Mouse (Mus musculus): ENCODE measurements around the gene Slc25a3. TPM values are rescaled to one million over a fixed set of nuclear protein-coding genes. Genes with fewer than 3 reads are reported as not detected.

The Slc25a3 gene
- polyA plus RNA-seq, 1 experiment = 257 TPM

DNA sequence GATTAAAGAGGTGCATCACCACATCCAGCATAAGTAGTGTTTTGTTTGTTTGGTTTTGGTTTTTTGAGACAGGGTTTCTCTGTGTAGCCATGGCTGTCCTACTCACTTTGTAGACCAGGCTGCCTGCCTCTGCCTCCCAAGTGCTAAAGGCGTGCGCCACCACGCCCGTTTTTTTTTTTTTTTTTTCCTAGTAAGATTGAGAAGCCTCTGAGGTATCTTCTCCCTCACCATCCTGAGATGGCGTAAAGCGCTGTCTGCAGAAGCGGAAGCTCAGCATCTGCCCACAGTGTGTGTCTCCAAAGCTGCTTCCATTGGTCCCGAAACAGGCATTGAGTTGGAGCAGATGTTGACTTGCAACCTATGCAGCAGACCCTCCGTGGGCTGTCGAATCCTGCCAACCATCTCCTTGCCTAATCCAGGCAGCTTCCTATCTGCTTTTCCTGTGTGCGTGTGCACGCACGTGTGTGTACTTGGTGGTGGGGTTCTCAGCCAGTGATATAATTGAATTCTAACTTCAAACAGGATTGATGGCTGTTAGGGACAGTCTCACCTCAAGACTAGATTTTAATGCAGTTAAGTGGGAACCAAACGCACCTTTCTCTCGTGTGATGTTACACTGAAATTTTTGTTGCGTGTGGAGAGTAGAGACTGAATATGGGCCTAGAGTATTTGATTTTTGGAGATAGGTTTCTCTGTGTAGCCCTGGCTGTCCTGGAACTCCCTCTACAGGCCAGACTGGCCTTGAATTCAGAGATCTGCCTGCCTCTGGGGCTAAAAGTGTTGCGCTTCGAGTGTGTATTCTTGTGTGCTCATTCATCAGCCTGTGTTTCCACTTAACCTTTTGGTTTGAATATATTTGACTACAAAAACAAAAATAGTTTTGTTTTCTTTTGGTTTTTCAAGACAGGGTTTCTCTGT, 19.7 kb upstream of the Slc25a3 start:
- WGBS = 71% methylated on average over 18 of the region's 18 CpGs
- no peak overlapping the region for H3K27ac ChIP-seq (ENCODE audit: control insufficient read depth, insufficient read depth, low read length)
- no peak for DNase-seq
- H3K4me3 ChIP-seq (ENCODE audit: control insufficient read depth, insufficient read depth, low read length) = no peak overlapping the region
- TF ChIP-seq CTCF (IDR thresholded peaks at IDR 0.05; ENCODE audit: borderline replicate concordance, control insufficient read depth, extremely low read depth, insufficient read depth, low read length, poor library complexity) = no peak
- no peak for TF ChIP-seq POLR2A (IDR thresholded peaks at IDR 0.05; ENCODE audit: control insufficient read depth, extremely low read depth, insufficient read depth, low read length, poor library complexity)
- H3K27me3 ChIP-seq (ENCODE audit: control insufficient read depth, insufficient read depth, low read length) = no peaks in the 10 kb centered on the region
- no peaks in the 10 kb centered on the region for H3K4me1 ChIP-seq (replicated peaks; ENCODE audit: control insufficient read depth, insufficient read depth, low read length)
- peaks cover 22% of the 10 kb centered on the region for H3K36me3 ChIP-seq (ENCODE audit: control insufficient read depth, insufficient read depth, low read length)

DNA sequence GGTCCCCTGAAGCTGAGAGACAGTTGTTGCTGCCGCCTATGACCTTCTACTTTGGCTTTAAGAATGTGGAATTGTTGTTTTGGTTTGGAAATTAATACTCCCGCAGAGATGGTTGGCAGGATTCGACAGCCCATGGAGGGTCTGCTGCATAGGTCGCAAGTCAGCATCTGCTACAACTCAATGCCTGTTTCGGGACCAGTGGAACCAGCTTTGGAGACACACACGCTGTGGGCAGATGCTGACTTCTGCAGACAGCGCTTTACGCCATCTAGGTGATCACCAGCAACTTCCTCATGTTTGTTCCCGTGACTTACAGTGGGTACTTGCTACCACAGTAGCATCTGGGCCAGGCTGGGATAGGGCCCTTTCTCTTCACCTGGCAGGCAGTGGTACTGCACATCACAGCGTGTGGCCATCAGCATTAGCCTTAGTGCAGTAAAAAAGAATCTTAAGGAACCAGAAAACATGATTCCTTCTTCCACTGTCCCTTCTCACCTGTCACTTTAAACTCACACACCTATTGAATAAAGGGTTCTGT, 18.9 kb upstream of the Slc25a3 start:
- Histone ChIP-seq H3K27me3 (ENCODE audit: control insufficient read depth, insufficient read depth, low read length) (no peaks in the 10 kb centered on the region), H3K36me3 (ENCODE audit: control insufficient read depth, insufficient read depth, low read length) (peaks cover 19% of the 10 kb centered on the region), H3K4me3 (ENCODE audit: control insufficient read depth, insufficient read depth, low read length) (no peak overlapping the region), H3K27ac (ENCODE audit: control insufficient read depth, insufficient read depth, low read length) (no peak overlapping the region), H3K4me1 (replicated peaks; ENCODE audit: control insufficient read depth, insufficient read depth, low read length) (no peaks in the 10 kb centered on the region)
- 61% methylated on average over 10 of the region's 10 CpGs for WGBS
- TF ChIP-seq CTCF (IDR thresholded peaks at IDR 0.05; ENCODE audit: borderline replicate concordance, control insufficient read depth, extremely low read depth, insufficient read depth, low read length, poor library complexity) = no peak
- no peak for TF ChIP-seq POLR2A (IDR thresholded peaks at IDR 0.05; ENCODE audit: control insufficient read depth, extremely low read depth, insufficient read depth, low read length, poor library complexity)
- DNase-seq = no peak

DNA sequence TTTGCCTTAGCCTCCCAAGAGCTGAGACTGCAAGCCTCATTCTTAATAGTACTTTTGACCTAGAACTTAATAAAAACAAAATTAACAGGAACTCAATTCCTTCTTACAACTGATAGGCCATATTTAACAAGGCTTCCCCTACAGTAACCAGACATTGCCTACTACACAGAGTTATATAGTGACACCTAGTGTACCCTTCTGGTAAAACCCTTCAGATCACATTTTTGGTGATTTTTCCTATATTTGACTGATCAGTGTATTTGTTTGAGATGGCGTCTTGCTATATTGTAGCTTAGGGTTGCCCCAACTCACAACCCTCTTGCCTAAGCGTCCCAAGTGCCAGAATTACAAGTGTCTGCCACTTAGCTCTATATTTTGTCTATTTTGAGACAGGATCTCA, 17.7 kb upstream of the Slc25a3 start:
- WGBS = 21% methylated on average over 2 of the region's 2 CpGs
- H3K36me3 ChIP-seq (ENCODE audit: control insufficient read depth, insufficient read depth, low read length) = peaks cover 9% of the 10 kb centered on the region
- DNase-seq = no peak
- TF ChIP-seq CTCF (IDR thresholded peaks at IDR 0.05; ENCODE audit: borderline replicate concordance, control insufficient read depth, extremely low read depth, insufficient read depth, low read length, poor library complexity) (no peak), POLR2A (IDR thresholded peaks at IDR 0.05; ENCODE audit: control insufficient read depth, extremely low read depth, insufficient read depth, low read length, poor library complexity) (no peak)
- H3K27me3 ChIP-seq (ENCODE audit: control insufficient read depth, insufficient read depth, low read length) = no peaks in the 10 kb centered on the region
- H3K4me3 ChIP-seq (ENCODE audit: control insufficient read depth, insufficient read depth, low read length) = no peak overlapping the region
- no peak overlapping the region for H3K27ac ChIP-seq (ENCODE audit: control insufficient read depth, insufficient read depth, low read length)
- H3K4me1 ChIP-seq (replicated peaks; ENCODE audit: control insufficient read depth, insufficient read depth, low read length) = no peaks in the 10 kb centered on the region

DNA sequence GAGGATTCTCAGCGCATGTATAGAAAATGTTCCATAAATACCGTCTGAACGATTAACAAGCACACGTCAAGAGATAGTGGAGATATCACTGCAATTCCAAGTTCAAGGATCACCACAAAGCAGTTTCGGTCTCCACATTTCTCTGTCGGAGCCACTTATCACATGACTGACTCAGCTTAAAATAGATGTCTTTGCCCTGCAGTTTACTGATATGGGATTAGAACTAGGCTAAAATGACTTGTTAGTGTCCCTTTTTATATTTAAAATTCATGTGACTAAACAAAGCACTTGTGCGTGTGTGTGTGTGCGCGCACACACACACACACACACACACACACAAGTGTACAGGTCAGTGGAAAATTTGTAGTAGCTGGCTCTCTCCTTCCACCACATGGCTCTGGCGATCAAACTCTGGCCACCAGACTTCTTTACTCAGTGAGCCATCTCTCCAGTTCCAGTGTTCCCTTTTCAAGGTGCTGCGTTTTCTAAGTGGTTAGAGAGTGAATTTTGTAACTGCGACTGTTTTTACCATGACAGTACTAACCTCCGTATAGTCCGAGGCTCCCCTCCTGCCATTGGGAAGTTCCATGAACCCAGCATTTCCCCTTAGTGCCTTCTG, 15.4 kb upstream of the Slc25a3 start:
- no peak overlapping the region for H3K4me3 ChIP-seq (ENCODE audit: control insufficient read depth, insufficient read depth, low read length)
- WGBS = 94% methylated on average over 14 of the region's 14 CpGs
- no peaks in the 10 kb centered on the region for H3K4me1 ChIP-seq (replicated peaks; ENCODE audit: control insufficient read depth, insufficient read depth, low read length)
- H3K27me3 ChIP-seq (ENCODE audit: control insufficient read depth, insufficient read depth, low read length) = no peaks in the 10 kb centered on the region
- TF ChIP-seq POLR2A (IDR thresholded peaks at IDR 0.05; ENCODE audit: control insufficient read depth, extremely low read depth, insufficient read depth, low read length, poor library complexity) = no peak
- no peak for TF ChIP-seq CTCF (IDR thresholded peaks at IDR 0.05; ENCODE audit: borderline replicate concordance, control insufficient read depth, extremely low read depth, insufficient read depth, low read length, poor library complexity)
- no peak for DNase-seq
- no peaks in the 10 kb centered on the region for H3K36me3 ChIP-seq (ENCODE audit: control insufficient read depth, insufficient read depth, low read length)
- no peak overlapping the region for H3K27ac ChIP-seq (ENCODE audit: control insufficient read depth, insufficient read depth, low read length)

DNA sequence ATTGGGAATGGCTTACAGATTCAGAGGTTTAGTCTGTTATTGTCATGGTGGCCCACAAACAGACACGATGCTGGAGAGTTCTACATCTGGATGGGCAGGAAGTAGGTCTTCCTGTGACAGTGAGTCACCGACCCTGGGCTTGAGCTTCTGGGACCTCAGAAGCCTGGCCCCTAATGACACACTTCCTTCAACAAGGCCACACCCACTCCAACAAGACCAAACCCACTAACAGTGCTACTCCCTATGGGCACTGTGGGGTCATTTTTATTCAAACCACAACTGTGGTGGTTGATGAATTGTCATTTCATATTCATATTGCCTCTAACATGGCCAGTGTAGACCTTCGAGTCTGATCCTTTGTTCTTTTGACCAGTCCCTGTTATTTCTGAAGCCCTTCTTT, 14.5 kb upstream of the Slc25a3 start:
- Histone ChIP-seq H3K27ac (ENCODE audit: control insufficient read depth, insufficient read depth, low read length) (no peak overlapping the region), H3K27me3 (ENCODE audit: control insufficient read depth, insufficient read depth, low read length) (no peaks in the 10 kb centered on the region), H3K4me1 (replicated peaks; ENCODE audit: control insufficient read depth, insufficient read depth, low read length) (no peaks in the 10 kb centered on the region), H3K36me3 (ENCODE audit: control insufficient read depth, insufficient read depth, low read length) (no peaks in the 10 kb centered on the region), H3K4me3 (ENCODE audit: control insufficient read depth, insufficient read depth, low read length) (no peak overlapping the region)
- WGBS = 35% methylated on average over 3 of the region's 3 CpGs
- DNase-seq = no peak
- TF ChIP-seq CTCF (IDR thresholded peaks at IDR 0.05; ENCODE audit: borderline replicate concordance, control insufficient read depth, extremely low read depth, insufficient read depth, low read length, poor library complexity) (no peak), POLR2A (IDR thresholded peaks at IDR 0.05; ENCODE audit: control insufficient read depth, extremely low read depth, insufficient read depth, low read length, poor library complexity) (no peak)

DNA sequence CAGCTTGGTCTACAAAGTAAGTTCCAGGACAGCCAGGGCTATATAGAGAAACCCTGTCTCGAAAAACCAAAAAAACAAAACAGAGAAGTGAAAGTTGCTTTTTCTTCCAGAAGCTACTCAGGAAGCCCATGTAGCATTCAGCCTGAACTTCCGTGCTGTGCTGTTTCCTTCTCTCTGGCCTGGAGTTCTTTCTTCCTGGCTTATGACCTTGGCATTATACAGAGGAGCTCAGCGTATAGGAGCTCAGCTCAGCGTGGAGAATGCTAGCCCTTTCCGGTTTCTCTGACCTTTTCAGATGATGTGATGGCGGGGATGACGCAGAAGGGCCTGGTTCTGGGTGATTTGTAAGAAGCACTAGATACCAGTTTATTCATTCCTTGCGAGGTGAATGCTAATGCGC, 13.5 kb upstream of the Slc25a3 start:
- H3K27me3 ChIP-seq (ENCODE audit: control insufficient read depth, insufficient read depth, low read length) = no peaks in the 10 kb centered on the region
- no peak for DNase-seq
- no peak for TF ChIP-seq CTCF (IDR thresholded peaks at IDR 0.05; ENCODE audit: borderline replicate concordance, control insufficient read depth, extremely low read depth, insufficient read depth, low read length, poor library complexity)
- TF ChIP-seq POLR2A (IDR thresholded peaks at IDR 0.05; ENCODE audit: control insufficient read depth, extremely low read depth, insufficient read depth, low read length, poor library complexity) = no peak
- no peaks in the 10 kb centered on the region for H3K4me1 ChIP-seq (replicated peaks; ENCODE audit: control insufficient read depth, insufficient read depth, low read length)
- H3K4me3 ChIP-seq (ENCODE audit: control insufficient read depth, insufficient read depth, low read length) = no peak overlapping the region
- no peak overlapping the region for H3K27ac ChIP-seq (ENCODE audit: control insufficient read depth, insufficient read depth, low read length)
- no peaks in the 10 kb centered on the region for H3K36me3 ChIP-seq (ENCODE audit: control insufficient read depth, insufficient read depth, low read length)
- 81% methylated on average over 9 of the region's 9 CpGs for WGBS

All from thymus, adult 2 months (tissue).